Mouse (Mus musculus): ENCODE results near the gene Cyb5r1. TPM values are rescaled to one million over a fixed set of nuclear protein-coding genes. Genes with fewer than 3 reads are reported as not detected.

Gene Cyb5r1
- 27.7 TPM for polyA plus RNA-seq (2017; shearing (Covaris generic))

DNA sequence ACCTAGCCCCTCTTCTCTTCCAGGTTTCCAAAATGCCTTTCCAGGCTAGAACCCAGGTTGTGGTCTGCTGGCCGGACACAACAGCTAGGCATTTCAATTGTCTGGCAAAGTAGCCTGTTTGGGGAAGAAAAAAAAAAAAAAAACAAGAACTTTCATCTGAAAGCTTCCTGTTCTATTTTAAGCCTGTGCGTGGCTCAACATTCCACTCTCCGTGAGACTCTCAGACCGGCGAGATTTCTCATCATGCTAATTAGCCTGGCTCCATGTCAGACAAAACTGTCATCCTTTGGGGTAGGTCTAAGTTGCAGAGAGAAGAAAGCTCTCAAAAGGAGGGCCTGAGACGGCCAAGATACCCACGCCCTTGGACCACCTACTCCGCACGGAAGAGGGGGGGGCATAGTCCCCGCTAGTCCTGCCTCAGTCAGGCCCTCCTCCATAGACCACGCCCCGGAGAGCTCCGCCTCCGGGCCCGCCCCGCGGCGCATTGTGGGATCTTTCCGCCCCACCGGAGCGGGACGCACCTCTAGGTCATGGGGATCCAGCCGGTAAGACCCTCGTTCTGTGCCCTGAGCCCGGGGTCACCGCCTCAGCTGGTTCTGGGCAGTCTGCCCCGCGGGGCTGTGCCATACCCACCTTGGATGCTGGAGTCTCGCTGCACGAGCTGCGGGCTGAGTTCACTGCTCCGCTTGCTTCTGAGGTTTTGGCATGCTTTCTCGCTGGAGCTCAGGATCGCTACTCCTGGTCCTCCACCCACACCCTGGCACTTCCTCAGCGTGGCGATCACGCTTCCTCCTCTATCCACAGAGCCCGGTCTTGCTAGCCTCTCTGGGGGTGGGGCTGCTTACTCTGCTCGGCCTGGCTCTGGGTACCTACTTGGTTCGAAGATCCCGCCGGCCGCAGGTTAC, at the start of gene Cyb5r1:
Cyb5r1 (plus strand) TSS at position 51 of the 905 bp plus-strand sequence.

DNA sequence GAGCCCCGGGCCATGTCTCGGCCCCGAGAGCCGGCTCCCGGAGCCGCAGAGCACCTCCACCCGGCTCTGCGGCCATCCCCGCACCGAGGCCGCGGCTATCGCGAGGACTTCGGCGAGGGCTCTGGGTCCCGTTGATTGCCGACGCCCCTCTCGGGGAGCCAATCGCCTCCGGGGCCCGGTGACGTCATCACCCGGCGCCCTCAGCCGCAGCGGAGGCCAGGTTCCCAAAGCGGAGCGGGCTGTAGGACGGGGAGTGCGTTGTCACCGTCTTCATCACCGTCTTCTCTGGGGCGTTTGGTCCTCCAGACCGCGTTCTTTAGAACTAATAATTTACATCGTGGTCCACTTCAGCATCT, 43.5 kb upstream of the Cyb5r1 start, which contains the start of gene Tmem183a:
Tmem183a (minus strand) TSS at position 123 of the 356 bp plus-strand sequence.

DNA sequence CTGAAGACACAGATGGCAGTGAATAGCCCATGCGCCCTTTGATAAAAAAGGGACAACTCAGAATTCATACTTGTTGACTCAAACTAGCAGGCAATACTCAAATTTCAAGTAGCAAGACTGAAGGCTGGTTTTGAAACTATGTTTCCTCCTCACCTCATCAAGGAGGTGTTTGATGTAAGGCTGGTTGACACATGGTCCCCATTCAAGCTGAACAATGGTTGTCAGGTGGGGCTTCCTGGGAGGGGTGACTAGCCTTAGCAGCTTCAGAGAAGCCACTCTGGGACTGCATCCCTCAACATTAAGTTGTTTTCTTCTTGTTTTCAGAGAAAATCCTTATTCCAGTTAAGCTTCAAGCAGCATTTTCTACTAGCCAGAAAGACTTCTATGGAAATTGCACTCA, 19.7 kb upstream of the Cyb5r1 start, which contains the start of gene 4933406M09Rik:
4933406M09Rik (plus strand) TSS at position 275 of the 400 bp plus-strand sequence.

DNA sequence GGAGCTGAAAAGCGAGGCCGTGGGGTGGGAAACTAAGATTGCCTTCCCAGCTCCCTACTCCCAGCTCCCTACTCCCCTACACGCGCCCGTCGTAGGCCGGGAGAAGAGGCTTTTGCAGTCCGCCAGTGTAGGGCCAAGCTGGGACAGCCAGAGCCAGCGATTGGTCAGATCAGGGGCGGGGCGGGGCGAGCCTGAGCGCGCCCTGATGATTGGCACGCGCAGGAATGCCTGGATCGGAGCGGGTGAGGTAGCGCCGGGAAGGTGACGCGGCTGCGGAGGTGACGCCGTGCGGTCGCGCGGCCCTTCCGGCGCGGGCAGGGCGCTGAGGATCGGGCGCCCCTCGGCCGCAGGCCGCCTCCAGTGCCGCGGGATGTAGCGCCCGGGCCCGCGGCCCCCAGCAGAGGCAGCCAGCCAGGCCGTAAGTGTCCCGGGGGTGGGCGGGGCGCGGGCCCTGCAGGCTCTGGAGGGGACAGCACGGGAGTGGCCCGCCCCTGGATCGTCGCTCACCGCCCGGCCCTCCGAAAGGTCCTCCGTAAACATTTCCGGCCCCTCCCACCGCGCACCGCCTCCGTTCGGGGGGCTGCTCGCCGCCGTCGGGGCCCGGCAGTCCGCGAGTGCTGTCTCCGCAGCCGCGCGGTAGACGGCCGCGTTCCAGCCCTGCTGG, 9.9 kb downstream of the Cyb5r1 start, which contains the start of gene Adipor1:
Adipor1 (plus strand) TSS at position 211 of the 664 bp plus-strand sequence.

DNA sequence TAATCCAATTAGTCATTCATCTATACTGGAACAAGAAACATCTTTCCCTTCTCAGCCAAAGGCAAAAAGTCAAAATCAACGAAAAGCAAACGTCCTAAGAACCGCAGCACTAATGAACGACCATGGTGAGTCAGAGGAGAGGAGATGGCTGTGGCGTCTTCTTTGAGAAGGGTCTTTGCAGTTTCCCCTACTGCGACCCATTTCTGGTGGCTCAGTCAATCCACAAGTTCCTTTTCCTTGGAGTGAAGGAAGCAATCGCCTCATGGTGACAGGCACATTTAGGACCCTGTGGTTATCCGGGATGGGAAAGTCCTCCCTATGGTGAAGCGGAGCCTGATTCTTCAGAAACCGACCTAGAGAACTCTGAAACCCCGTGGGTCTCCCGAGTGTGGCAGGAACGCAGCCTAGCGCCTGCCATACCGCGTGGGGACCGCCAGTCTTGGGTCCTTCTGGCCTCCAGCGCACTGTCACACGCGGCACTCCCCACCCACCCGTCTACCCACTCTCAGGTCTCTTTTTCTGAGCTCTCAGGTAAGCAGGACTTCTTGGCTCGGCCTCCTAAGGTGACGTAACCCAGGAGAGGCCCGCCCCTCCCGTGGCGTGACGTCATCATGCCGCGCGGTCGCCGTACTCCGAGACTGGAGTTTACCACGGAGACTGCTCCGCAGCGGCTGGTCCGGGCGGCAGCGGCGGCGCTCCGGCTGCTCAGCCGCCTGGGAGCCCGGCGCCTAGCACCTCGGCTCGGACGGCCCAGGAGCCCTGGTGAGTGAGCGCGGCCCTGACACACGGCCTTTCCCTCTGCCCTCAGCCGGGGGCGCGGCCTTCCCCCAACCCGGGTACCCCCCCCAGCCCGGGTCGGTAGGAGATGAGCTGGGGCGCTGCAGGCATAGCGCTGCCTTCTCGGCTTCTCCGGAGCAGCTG, 49.8 kb downstream of the Cyb5r1 start, which contains the start of gene Klhl12:
Klhl12 (plus strand) TSS at position 628 of the 921 bp plus-strand sequence.

Other genes starting within 250 kb of the Cyb5r1 start
- gene Chil1, start 223.4 kb upstream of the Cyb5r1 start, polyA plus RNA-seq (2017; shearing (Covaris generic)) = 0.38 TPM
- gene Mybph, start 212.1 kb upstream of the Cyb5r1 start, polyA plus RNA-seq (2017; shearing (Covaris generic)) = 0.10 TPM
- not detected for gene Adora1, start 170.1 kb upstream of the Cyb5r1 start, polyA plus RNA-seq (2017; shearing (Covaris generic))
- not detected for gene Myog, start 115.6 kb upstream of the Cyb5r1 start, polyA plus RNA-seq (2017; shearing (Covaris generic))
- 0.13 TPM for gene Ppfia4, start 72.6 kb upstream of the Cyb5r1 start, polyA plus RNA-seq (2017; shearing (Covaris generic))
- 64.3 TPM for gene Tmem183a, start 43.6 kb upstream of the Cyb5r1 start, polyA plus RNA-seq (2017; shearing (Covaris generic))
- gene 4933406M09Rik, start 19.6 kb upstream of the Cyb5r1 start, polyA plus RNA-seq (2017; shearing (Covaris generic)) = not detected
- gene Adipor1, start 9.8 kb downstream of the Cyb5r1 start, polyA plus RNA-seq (2017; shearing (Covaris generic)) = 82.3 TPM
- gene Klhl12, start 50.0 kb downstream of the Cyb5r1 start, polyA plus RNA-seq (2017; shearing (Covaris generic)) = 21.6 TPM
- gene Rabif, start 89.1 kb downstream of the Cyb5r1 start, polyA plus RNA-seq (2017; shearing (Covaris generic)) = 42.0 TPM
- gene Mgat4e, start 144.1 kb downstream of the Cyb5r1 start, polyA plus RNA-seq (2017; shearing (Covaris generic)) = 0.13 TPM
- gene Kdm5b, start 154.6 kb downstream of the Cyb5r1 start, polyA plus RNA-seq (2017; shearing (Covaris generic)) = 59.6 TPM
- gene Syt2, start 241.1 kb downstream of the Cyb5r1 start, polyA plus RNA-seq (2017; shearing (Covaris generic)) = 0.18 TPM

Measured in CD4-positive, CD25-positive, alpha-beta regulatory T cell (primary cell).